Mouse (Mus musculus) lung, adult 2 months (tissue): ENCODE data around the gene Hecw2.

Experiments used
- CTCF ChIP-seq: fragments of 200-500 bp; IDR thresholded peaks from 2 replicates; pipeline ENCODE4 v1.5.1; 2011; ENCODE audit warnings: mild to moderate bottlenecking, low read length, control low read depth; ENCODE audit not compliant: insufficient read depth
- POLR2A ChIP-seq: fragments of 200-500 bp; IDR thresholded peaks from 2 replicates; pipeline ENCODE4 v1.6.1; 2011; ENCODE audit warnings: low read depth, mild to moderate bottlenecking, control low read depth, low read length, borderline replicate concordance; ENCODE audit errors: extremely low read depth

DNA sequence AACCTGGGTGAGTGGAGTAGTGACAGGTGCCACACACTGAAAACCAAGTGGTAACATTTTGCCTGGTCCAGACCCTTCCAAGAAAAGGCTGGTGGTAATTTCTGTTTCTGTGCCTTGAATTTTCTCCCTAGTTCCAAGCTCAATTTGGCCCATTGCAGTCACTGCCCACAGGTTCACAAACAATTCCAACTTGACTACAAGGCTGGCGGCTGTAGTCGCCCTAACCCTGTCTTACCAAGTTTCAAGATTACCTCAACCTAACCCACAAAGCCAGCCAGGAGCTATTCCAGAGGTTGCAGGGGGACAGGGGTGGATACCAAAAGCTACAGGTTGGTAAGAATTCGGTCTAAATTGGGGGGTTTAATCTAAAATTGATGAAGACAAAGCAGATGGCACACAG, 27.0 kb downstream of the Hecw2 start:
- no peak for TF ChIP-seq CTCF
- no peak for TF ChIP-seq POLR2A
